ENCODE assay signal across 8 mouse cellular contexts in the genomic region with DNA sequence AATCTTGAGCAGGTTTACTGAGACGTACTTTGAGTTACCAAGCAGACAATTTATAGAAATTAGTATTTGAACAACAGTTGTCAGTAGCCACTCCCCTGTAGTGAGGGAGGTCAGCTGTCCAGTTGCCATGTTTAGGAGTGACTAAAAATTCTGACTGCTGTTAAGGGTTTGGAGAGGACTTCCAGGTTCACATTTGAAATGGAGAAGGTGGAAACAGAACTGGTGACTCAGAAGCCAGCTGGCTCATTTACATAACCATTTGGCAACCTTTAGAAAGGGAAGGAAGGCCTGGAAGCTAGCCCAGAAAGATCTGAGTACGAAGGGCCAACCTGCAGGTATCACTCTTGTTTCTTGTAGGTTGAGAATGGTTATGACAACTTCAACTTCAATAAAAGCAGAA.
DNase-seq lines count a peak whose midpoint lies in the region; ATAC-seq and TF ChIP-seq lines count a peak whose summit lies in the region.

No protein-coding gene starts in this region.

- no peak for ATAC-seq in intestine, postnatal 0 days

- H3K27ac ChIP-seq in gastrocnemius, adult 2 months: peak overlapping the region; percentile 96
- H3K27ac ChIP-seq in MEL (ENCODE audit: control insufficient read depth, low read depth, low read length): no peak overlapping the region
- peak overlapping the region; percentile 87 for H3K27ac ChIP-seq in macrophage
- no peak overlapping the region for H3K27ac ChIP-seq in intestine, postnatal 0 days (ENCODE audit: low read depth, low read length)

- H3K9me3 ChIP-seq in MEL (replicated peaks; ENCODE audit: insufficient read depth, low read length): no peaks in the 10 kb centered on the region
- H3K9me3 ChIP-seq in intestine, postnatal 0 days (ENCODE audit: control insufficient read depth): no peaks in the 10 kb centered on the region

- TF ChIP-seq EP300 in MEL (IDR thresholded peaks at IDR 0.05; ENCODE audit: low read depth in 1 of 2, low read length in 2 of 2): no peak; a peak in 1 of 4 replicates

- H3K79me2 ChIP-seq in MEL (ENCODE audit: control insufficient read depth, insufficient read depth, low read length, poor library complexity): no peaks in the 10 kb centered on the region
- peaks cover 55% of the 10 kb centered on the region; the same call in 1 of the 2 replicates for H3K79me2 ChIP-seq in macrophage (ENCODE audit: inconsistent target)

- no peak overlapping the region for H3K9ac ChIP-seq in MEL (ENCODE audit: control insufficient read depth, low read depth, low read length, poor library complexity, severe bottlenecking)
- H3K9ac ChIP-seq in intestine, postnatal 0 days (ENCODE audit: low read depth, low read length): no peak overlapping the region

- H3K4me2 ChIP-seq in intestine, postnatal 0 days (replicated peaks; ENCODE audit: low read depth): no peak overlapping the region

- no peak for TF ChIP-seq RAD21 in MEL (IDR thresholded peaks at IDR 0.05; ENCODE audit: low read depth, low read length)

- TF ChIP-seq CTCF in gastrocnemius, adult 2 months (IDR thresholded peaks at IDR 0.05): no peak
- no peak for TF ChIP-seq CTCF in MEL (IDR thresholded peaks at IDR 0.05 in 2 of 3, conservative IDR thresholded peaks at IDR 0.05 in 1 of 3; ENCODE audit: control insufficient read depth in 1 of 3, insufficient read depth in 1 of 3, low read depth in 2 of 3, low read length in 3 of 3, poor library complexity in 1 of 3, severe bottlenecking in 1 of 3)
- TF ChIP-seq CTCF in intestine, postnatal 0 days (IDR thresholded peaks at IDR 0.05; ENCODE audit: low read depth): no peak

- H3K27me3 ChIP-seq in MEL (ENCODE audit: control insufficient read depth in 1 of 2, insufficient read depth in 2 of 2, low read length in 2 of 2): no peaks in the 10 kb centered on the region
- no peaks in the 10 kb centered on the region for H3K27me3 ChIP-seq in intestine, postnatal 0 days (replicated peaks; ENCODE audit: control insufficient read depth, insufficient read depth, low read length)

- WGBS in macrophage (ENCODE audit: missing documents): 40% methylated on average over 2 of the region's 2 CpGs
- WGBS in intestine, postnatal 0 days: 54% methylated on average over 2 of the region's 2 CpGs

- peaks cover 5% of the 10 kb centered on the region in 2 experiments; a peak in 3 of 4 replicates for H3K4me1 ChIP-seq in MEL (ENCODE audit: control insufficient read depth in 1 of 2, insufficient read depth in 2 of 2, low read length in 2 of 2)
- no peaks in the 10 kb centered on the region; the same call in 1 of the 2 replicates for H3K4me1 ChIP-seq in intestine, postnatal 0 days (replicated peaks; ENCODE audit: control insufficient read depth, insufficient read depth, low read length)

- H3K36me3 ChIP-seq in MEL (ENCODE audit: control insufficient read depth in 1 of 2, insufficient read depth in 2 of 2, low read length in 2 of 2) (peaks cover 7 to 12% of the 10 kb centered on the region in 2 experiments), macrophage (ENCODE audit: inconsistent target) (peaks cover 12% of the 10 kb centered on the region; the same call in 1 of the 2 replicates)
- H3K36me3 ChIP-seq in intestine, postnatal 0 days (ENCODE audit: control insufficient read depth, insufficient read depth): peaks cover 12% of the 10 kb centered on the region; the same call in 1 of the 2 replicates

- intact Hi-C loops in gastrocnemius, adult 2 months (cut with DNase I): no loop called here
- intact Hi-C loops in gastrocnemius, postnatal 36 days (cut with DNase I): no loop called here

- H3K4me3 ChIP-seq in gastrocnemius, adult 2 months: peak overlapping the region; percentile 29
- H3K4me3 ChIP-seq in MEL (ENCODE audit: control insufficient read depth in 1 of 2, insufficient read depth in 1 of 2, low read depth in 2 of 2, low read length in 2 of 2) (no peak overlapping the region), macrophage (ENCODE audit: inconsistent target) (no peak overlapping the region)
- H3K4me3 ChIP-seq in intestine, postnatal 0 days (ENCODE audit: low read depth, low read length): no peak overlapping the region

- DNase-seq in gastrocnemius, adult 2 months: peak; percentile 60
- DNase-seq in gastrocnemius, postnatal 36 days: no peak
- DNase-seq in MEL (ENCODE audit: low read depth, low spot score): peak; percentile 84
- peak; percentile 94 for DNase-seq in cerebellum, adult 9-11 months
- DNase-seq in kidney, adult 9 months: peak; percentile 96
- DNase-seq in neural tube, embryonic 10.5 days (ENCODE audit: extremely low spot score, low spot score): no peak

- TF ChIP-seq POLR2A in MEL (IDR thresholded peaks at IDR 0.05; ENCODE audit: control insufficient read depth in 1 of 2, insufficient read depth in 1 of 2, low read depth in 1 of 2, low read length in 2 of 2, poor library complexity in 1 of 2): no peak

TF ChIP-seq in MEL, 35 proteins besides CTCF, POLR2A, EP300 and RAD21:
- TF ChIP-seq MEF2A (IDR thresholded peaks at IDR 0.05; ENCODE audit: extremely low read depth, insufficient replicate concordance, low read depth, low read length, poor library complexity, severe bottlenecking) (no peak), POLR2AphosphoS5 (IDR thresholded peaks at IDR 0.05; ENCODE audit: borderline replicate concordance, low read depth, low read length) (no peak), MYC (IDR thresholded peaks at IDR 0.05; ENCODE audit: low read depth, low read length) (no peak), ZKSCAN1 (IDR thresholded peaks at IDR 0.05; ENCODE audit: low read depth, low read length) (no peak), UBTF (IDR thresholded peaks at IDR 0.05; ENCODE audit: borderline replicate concordance, insufficient read depth, low read depth, low read length) (no peak), TBP (IDR thresholded peaks at IDR 0.05; ENCODE audit: low read depth, low read length) (0 out of 2 replicates have a peak, but pooled peaks have one; percentile 25), MAFK (IDR thresholded peaks at IDR 0.05; ENCODE audit: borderline replicate concordance, low read depth, low read length) (no peak), POLR2AphosphoS2 (IDR thresholded peaks at IDR 0.05; ENCODE audit: low read length) (no peak), TCF12 (IDR thresholded peaks at IDR 0.05; ENCODE audit: low read depth, low read length) (no peak), CHD2 (IDR thresholded peaks at IDR 0.05; ENCODE audit: low read length) (no peak), NELFE (IDR thresholded peaks at IDR 0.05; ENCODE audit: low read depth, low read length) (no peak), ZC3H11A (IDR thresholded peaks at IDR 0.05; ENCODE audit: low read depth, low read length) (no peak), ZNF384 (IDR thresholded peaks at IDR 0.05; ENCODE audit: low read depth, low read length) (no peak), ETS1 (IDR thresholded peaks at IDR 0.05; ENCODE audit: low read depth, low read length) (peak; percentile 97), KAT2A (conservative IDR thresholded peaks at IDR 0.05; ENCODE audit: low read depth, low read length) (no peak), SIN3A (IDR thresholded peaks at IDR 0.05; ENCODE audit: low read length) (peak; percentile 36; the same call in 1 of the 2 replicates), HCFC1 (IDR thresholded peaks at IDR 0.05; ENCODE audit: low read depth, low read length) (no peak), ZMIZ1 (IDR thresholded peaks at IDR 0.05; ENCODE audit: low read depth, low read length) (no peak), BHLHE40 (IDR thresholded peaks at IDR 0.05; ENCODE audit: borderline replicate concordance, low read depth, low read length) (no peak), JUND (IDR thresholded peaks at IDR 0.05; ENCODE audit: low read depth, low read length) (peak; percentile 72; the same call in 1 of the 2 replicates)

Comparison
In these comparisons a context has a peak if more than half of its experiments do, and no peak if none do; other contexts are left out.
1. DNase-seq: peak in gastrocnemius, adult 2 months (single experiment), MEL (single experiment), cerebellum, adult 9-11 months (single experiment) and kidney, adult 9 months (single experiment); none in gastrocnemius, postnatal 36 days (0 of 2) and neural tube, embryonic 10.5 days (single experiment).
2. H3K27ac ChIP-seq: peak in gastrocnemius, adult 2 months (single experiment) and macrophage (single experiment); none in MEL (single experiment) and intestine, postnatal 0 days (single experiment).